ENCODE assay signal across 17 mouse cellular contexts in genomic region chr9:50471181-50471901, GRCm38 (mm10). TPM values are rescaled to one million over a fixed set of nuclear protein-coding genes. Genes with fewer than 3 reads are reported as not detected.
DNase-seq lines count a peak whose midpoint lies in the region; ATAC-seq lines count a peak whose summit lies in the region.
"Had no signal": no experiment of that assay in that cellular context is flagged by ENCODE, and none has a peak within 500 bp of the region (broad histone marks: within the 10 kb centered on the region; RNA-seq: fewer than 3 reads in every experiment).

No protein-coding gene starts in this region.

- H3K9me3 ChIP-seq in heart, embryonic 10.5 days: no peaks in the 10 kb centered on the region
- no peaks in the 10 kb centered on the region for H3K9me3 ChIP-seq in forebrain, embryonic 13.5 days (replicated peaks)
- H3K9me3 ChIP-seq: forebrain, embryonic 15.5 days; G1E; midbrain, embryonic 15.5 days; neural tube, embryonic 12.5 days had no signal

- no peak for DNase-seq in heart, embryonic 10.5 days (ENCODE audit: low spot score)
- no peak for DNase-seq in heart, postnatal 4 days
- peak; percentile 26 to 33 for DNase-seq in thymus, postnatal 10 days (ENCODE audit: low spot score in 2 of 2)
- no peak for DNase-seq in thymus, postnatal 0 days (ENCODE audit: low spot score)
- no peak for DNase-seq in urinary bladder, adult 18-20 months (ENCODE audit: low spot score in 2 of 2)
- no peak for DNase-seq in spleen, adult 12 weeks (ENCODE audit: low spot score)
- DNase-seq: adrenal gland, postnatal 25 days; gastrocnemius, postnatal 14 days; lung, adult 2 months had no signal

- H3K36me3 ChIP-seq in heart, embryonic 10.5 days: no peaks in the 10 kb centered on the region
- no peaks in the 10 kb centered on the region for H3K36me3 ChIP-seq in forebrain, embryonic 13.5 days (ENCODE audit: poor library complexity, severe bottlenecking)
- H3K36me3 ChIP-seq: forebrain, embryonic 15.5 days; G1E; midbrain, embryonic 15.5 days; neural tube, embryonic 12.5 days had no signal

- H3K4me1 ChIP-seq in heart, embryonic 10.5 days: peaks cover 12% of the 10 kb centered on the region
- H3K4me1 ChIP-seq in forebrain, embryonic 13.5 days: no peaks in the 10 kb centered on the region
- H3K4me1 ChIP-seq: forebrain, embryonic 15.5 days; midbrain, embryonic 15.5 days; neural tube, embryonic 12.5 days had no signal

- peak overlapping the region; percentile 62; the same call in 1 of the 2 replicates for H3K27ac ChIP-seq in heart, embryonic 10.5 days
- no peak overlapping the region for H3K27ac ChIP-seq in forebrain, embryonic 13.5 days
- H3K27ac ChIP-seq: forebrain, embryonic 15.5 days; midbrain, embryonic 15.5 days; neural tube, embryonic 12.5 days had no signal

- peaks cover 9% of the 10 kb centered on the region; the same call in 1 of the 2 replicates for H3K27me3 ChIP-seq in heart, embryonic 10.5 days (ENCODE audit: insufficient read depth, poor library complexity, severe bottlenecking)
- H3K27me3 ChIP-seq in forebrain, embryonic 13.5 days: no peaks in the 10 kb centered on the region
- H3K27me3 ChIP-seq: forebrain, embryonic 15.5 days; neural tube, embryonic 12.5 days had no signal

- H3K4me3 ChIP-seq in heart, embryonic 10.5 days: 0 out of 2 replicates have a peak overlapping the region, but pooled peaks have one; percentile 3
- H3K4me3 ChIP-seq in forebrain, embryonic 13.5 days: no peak overlapping the region
- H3K4me3 ChIP-seq: forebrain, embryonic 15.5 days; midbrain, embryonic 15.5 days; neural tube, embryonic 12.5 days had no signal

- no peak overlapping the region for H3K4me2 ChIP-seq in forebrain, embryonic 13.5 days
- H3K4me2 ChIP-seq: forebrain, embryonic 15.5 days; midbrain, embryonic 15.5 days; neural tube, embryonic 12.5 days had no signal

- 36% methylated on average over 13 of the region's 13 CpGs for WGBS in heart, embryonic 10.5 days
- 83% methylated on average over 13 of the region's 13 CpGs for WGBS in forebrain, embryonic 13.5 days

- H3K9ac ChIP-seq in forebrain, embryonic 13.5 days: no peak overlapping the region
- H3K9ac ChIP-seq: forebrain, embryonic 15.5 days; midbrain, embryonic 15.5 days; neural tube, embryonic 12.5 days had no signal

- peak; percentile 6; the same call in 1 of the 2 replicates for ATAC-seq in megakaryocyte, adult 5-6 weeks (ENCODE audit: poor library complexity, severe bottlenecking)
- no peak for ATAC-seq in forebrain, embryonic 13.5 days
- ATAC-seq: forebrain, embryonic 15.5 days; inflammation-experienced regulatory T-cells, adult 6 months; midbrain, embryonic 15.5 days had no signal

RNA-seq across cellular contexts. Expression of gene Plet1, which starts 23.0 kb away (rescaled TPM):
- polyA plus RNA-seq in heart, embryonic 10.5 days (2016; fragmentation: Nextera tagmentation; extraction: Ambion mirVana): 2.2 and 4.2 TPM in 2 replicates
- 1 to 10 TPM in 1 of 2 experiments, under 1 TPM in 1; 0.88 to 1.3 TPM for total RNA-seq in heart, postnatal 4 days (2021)
- polyA plus RNA-seq in thymus, postnatal 0 days (2015; fragmentation: Nextera tagmentation; extraction: Ambion mirVana): 5.0 and 5.3 TPM in 2 replicates
- total RNA-seq in megakaryocyte, adult 5-6 weeks (2015): not detected in 2 replicates
- not detected in 2 replicates for total RNA-seq in megakaryocyte, adult 5-6 weeks (2017)
- polyA plus RNA-seq in forebrain, embryonic 13.5 days (2015; fragmentation: Nextera tagmentation; extraction: Ambion mirVana): 0.24 TPM in 1 of 2 replicates, not detected in the other
- total RNA-seq: G1E; gastrocnemius, postnatal 14 days; left cerebral cortex, postnatal 14 days had no signal
- polyA plus RNA-seq: forebrain, embryonic 15.5 days; inflammation-experienced regulatory T-cells, adult 6 months had no signal

RNA-seq across cellular contexts. Expression of gene Pts, which starts 57.2 kb away (rescaled TPM):
- 78.6 and 92.2 TPM in 2 replicates for polyA plus RNA-seq in heart, embryonic 10.5 days (2016; fragmentation: Nextera tagmentation; extraction: Ambion mirVana)
- 10 to 100 TPM; 27.7 to 36.5 TPM for total RNA-seq in heart, postnatal 4 days (2021)
- polyA plus RNA-seq in thymus, postnatal 0 days (2015; fragmentation: Nextera tagmentation; extraction: Ambion mirVana): 141 and 158 TPM in 2 replicates
- total RNA-seq in megakaryocyte, adult 5-6 weeks (2015): 97.1 and 106 TPM in 2 replicates
- 61.2 and 67.4 TPM in 2 replicates for total RNA-seq in megakaryocyte, adult 5-6 weeks (2017)
- polyA plus RNA-seq in forebrain, embryonic 13.5 days (2015; fragmentation: Nextera tagmentation; extraction: Ambion mirVana): 97.0 and 102 TPM in 2 replicates

Comparison
In these comparisons a context has a peak if more than half of its experiments do, and no peak if none do; other contexts are left out.
1. DNase-seq: peak in thymus, postnatal 10 days (2 of 2); none in heart, embryonic 10.5 days (single experiment), heart, postnatal 4 days (single experiment), thymus, postnatal 0 days (single experiment), urinary bladder, adult 18-20 months (0 of 2) and spleen, adult 12 weeks (single experiment).